Mouse (Mus musculus) brown adipose tissue, adult 24 weeks (tissue): ENCODE data around the gene Myh13. TPM values are rescaled to one million over a fixed set of nuclear protein-coding genes. Genes with fewer than 3 reads are reported as not detected.

Experiments
- H3K27ac ChIP-seq: fragments of 200-500 bp; replicated peaks from 2 replicates; pipeline ENCODE4 v1.5.1; 2012; ENCODE audit warnings: low read depth, mild to moderate bottlenecking, low read length
- H3K4me1 ChIP-seq: fragments of 200-500 bp; 2 replicates; pipeline ENCODE4 v1.6.1; 2012; ENCODE audit warnings: low read length, mixed read lengths; ENCODE audit not compliant: control insufficient read depth, insufficient read depth, insufficient read length
- H3K4me3 ChIP-seq: fragments of 200-500 bp; 2 replicates; pipeline ENCODE4 v1.5.1; 2012; ENCODE audit warnings: low read depth, mild to moderate bottlenecking, low read length, moderate library complexity; ENCODE audit not compliant: insufficient read depth
- polyA plus RNA-seq: library from polyadenylated mRNA; stranded (reverse); fragments of >200 nt; gene quantifications from 2 replicates; pipeline ENCODE4 v1.2.4, GENCODE M21; 2012; ENCODE audit not compliant: missing spikeins, insufficient read depth, insufficient read length

The Myh13 gene
- polyA plus RNA-seq, 1 experiment, result not detected

DNA sequence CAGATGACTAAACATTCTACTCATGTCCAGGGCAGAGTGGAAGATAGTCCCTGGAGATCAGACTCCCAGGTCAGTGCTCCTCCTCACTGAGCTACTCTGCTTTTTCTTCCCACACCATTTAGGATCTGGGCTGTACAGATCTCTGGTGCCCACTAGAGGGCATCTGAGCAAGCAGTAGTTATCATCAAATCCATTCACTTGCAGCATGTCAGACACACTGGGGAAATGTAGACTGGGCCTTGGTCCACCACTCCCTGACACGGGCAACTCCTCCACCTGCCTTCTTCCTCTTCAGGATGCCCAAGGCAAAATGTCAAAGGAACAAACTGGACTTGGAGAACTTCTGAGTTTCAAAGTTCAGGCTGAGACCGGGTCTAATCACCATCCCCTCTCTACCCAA lies 51.9 kb downstream of the Myh13 start:
- Histone ChIP-seq H3K4me1 (no peaks in the 10 kb centered on the region), H3K27ac (no peak overlapping the region), H3K4me3 (no peak overlapping the region)

GRCm38 (mm10) chr11:67376308-67376707 lies 54.9 kb downstream of the Myh13 start:
- no peak overlapping the region for H3K27ac ChIP-seq
- no peak overlapping the region for H3K4me3 ChIP-seq
- H3K4me1 ChIP-seq, result peaks cover 3% of the 10 kb centered on the region

DNA sequence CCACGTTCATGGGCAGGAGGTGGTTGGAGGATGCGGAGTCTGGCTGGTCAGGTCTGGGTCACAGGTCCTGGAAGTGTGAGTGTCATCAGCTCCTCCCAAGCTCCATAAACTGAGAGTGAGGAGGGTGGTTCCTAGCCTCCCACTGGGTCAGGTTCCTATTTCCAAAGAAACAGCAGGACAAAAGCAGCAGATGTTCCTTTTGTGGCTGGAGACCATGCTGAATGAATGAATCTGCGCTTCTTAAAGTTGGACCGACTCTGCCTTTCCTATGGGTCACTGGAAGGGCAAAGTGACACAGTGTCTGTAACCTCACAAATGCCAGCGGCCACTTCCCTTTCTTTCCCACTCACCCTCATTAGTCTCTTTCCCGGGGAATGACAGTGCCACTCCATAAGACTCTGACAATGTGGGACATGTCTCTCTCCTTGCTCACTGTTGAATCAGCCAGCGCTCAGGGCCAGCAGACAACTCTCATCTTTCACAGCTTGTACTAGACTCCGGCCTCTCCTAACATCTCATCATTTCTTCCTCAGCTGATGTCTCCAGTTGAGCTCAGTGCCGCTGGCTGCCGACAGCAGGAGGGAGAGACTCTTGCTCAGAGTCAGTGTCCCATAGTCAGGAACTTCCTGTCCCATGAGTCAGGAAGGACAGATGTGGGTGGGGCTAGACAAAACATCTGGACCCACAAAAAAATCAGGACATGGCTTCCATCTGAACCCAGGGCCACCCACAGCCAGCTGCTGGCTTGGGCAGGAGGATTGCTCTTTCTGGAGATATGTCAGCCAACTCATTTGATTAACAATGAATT lies 58.4 kb downstream of the Myh13 start:
- Histone ChIP-seq H3K4me3 (no peak overlapping the region), H3K4me1 (peaks cover 3% of the 10 kb centered on the region), H3K27ac (no peak overlapping the region)

DNA sequence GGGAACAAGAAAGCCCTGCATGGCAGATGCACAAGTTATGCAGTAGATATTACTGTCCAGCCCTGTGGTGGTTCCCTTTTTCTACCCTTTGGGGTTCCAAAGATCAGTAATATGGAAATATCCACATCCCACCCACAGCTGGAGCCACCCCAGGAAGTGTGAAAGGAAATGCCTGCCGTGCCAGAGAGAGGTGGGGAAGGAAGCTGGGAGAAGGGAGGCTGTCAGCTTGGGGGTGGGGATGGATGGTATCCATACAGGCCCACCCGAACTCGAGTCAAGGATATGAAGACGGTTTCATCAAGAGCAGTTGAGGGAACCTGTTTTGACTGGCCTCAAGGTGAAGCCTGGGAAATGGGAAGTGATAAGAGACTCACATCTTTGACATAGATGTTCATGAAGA lies 60.4 kb downstream of the Myh13 start:
- no peak overlapping the region for H3K4me3 ChIP-seq

DNA sequence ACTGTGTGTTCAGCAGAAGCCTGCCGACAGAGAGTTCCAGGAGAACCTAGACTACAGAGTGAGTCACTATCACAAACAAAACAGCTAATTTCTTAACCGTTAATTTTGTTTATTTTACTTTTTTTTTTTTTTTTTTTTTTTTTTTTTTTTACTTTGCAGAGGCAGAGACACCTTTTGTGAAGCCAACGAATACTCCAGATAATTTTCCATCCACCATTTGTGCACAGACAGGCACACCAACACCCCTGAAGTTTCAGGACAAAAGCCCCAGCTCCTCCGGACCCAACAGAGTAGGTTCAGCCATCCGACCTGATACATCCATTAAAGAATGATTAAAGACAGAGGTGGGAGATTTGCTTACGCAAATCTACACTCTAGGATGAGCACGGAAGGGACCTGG lies 63.2 kb downstream of the Myh13 start:
- no peak overlapping the region for H3K4me3 ChIP-seq
- H3K27ac ChIP-seq, result no peak overlapping the region

More for the DNA sequence above, 60.4 kb downstream of the Myh13 start:
- H3K4me1 ChIP-seq, result peaks cover 3% of the 10 kb centered on the region
- H3K27ac ChIP-seq, result no peak overlapping the region

DNA sequence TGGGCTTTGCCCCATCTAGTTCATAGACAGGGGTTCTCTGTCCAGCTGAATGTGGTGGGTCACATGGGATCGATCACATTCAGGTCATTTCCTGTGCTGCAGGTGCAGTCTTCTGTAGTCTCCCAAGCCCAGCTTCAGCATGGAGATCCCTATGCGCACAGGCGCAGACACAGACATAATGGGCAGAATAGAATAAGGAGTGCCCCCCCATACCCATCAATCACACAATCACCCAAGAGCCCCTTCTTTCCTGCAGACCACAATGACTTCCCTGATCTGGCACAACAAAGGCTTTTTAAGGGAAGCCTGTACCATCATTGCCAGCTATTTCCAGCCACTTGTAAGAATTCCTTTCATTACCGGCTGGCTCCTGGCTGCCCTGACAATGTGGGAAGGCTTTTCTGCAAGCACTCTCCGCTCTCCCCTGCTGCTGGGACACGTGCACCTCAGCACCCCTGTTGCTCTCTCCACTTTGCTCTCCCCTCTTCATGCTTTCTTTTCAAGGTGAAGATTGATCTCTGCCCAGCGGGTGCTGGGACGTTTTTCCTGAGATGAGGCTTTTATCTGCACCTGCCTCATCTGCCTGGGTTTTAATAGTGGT lies 65.5 kb downstream of the Myh13 start:
- no peaks in the 10 kb centered on the region for H3K4me1 ChIP-seq
- H3K27ac ChIP-seq, result no peak overlapping the region
- no peak overlapping the region for H3K4me3 ChIP-seq

More for the DNA sequence above, 63.2 kb downstream of the Myh13 start:
- H3K4me1 ChIP-seq, result peaks cover 1% of the 10 kb centered on the region

DNA sequence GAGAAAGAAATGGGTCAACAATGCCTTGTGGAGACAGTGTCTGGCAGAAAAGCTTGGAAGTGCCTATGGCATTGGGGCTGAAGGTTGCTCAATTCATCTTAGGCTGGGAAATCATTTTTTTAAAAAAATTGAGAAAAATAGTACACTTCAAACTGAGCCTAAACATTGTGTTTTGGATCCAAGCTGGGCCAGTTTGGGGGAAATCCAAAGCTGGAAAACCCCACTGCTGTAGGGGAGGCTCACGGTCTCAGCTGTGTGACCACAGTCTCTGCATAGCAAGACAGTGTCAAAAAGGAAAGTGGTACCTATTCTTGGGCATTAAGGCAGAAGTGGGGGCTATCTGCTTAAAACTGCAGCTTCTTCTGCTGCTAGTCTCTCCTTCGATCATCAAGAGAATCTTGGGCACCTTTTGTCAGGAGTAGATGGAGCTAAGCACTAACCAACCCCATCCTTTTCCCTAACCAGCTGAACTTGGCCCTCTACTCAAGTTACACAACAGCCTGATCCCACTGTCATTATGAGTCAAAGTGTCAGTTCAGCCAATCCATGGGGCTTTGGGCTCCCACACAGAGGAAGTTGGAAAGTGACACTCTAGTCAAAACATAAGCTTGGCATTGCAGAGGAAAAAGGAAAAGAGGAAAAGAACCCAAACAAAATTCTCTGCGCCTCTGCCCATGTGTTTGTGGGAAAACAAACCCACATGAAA lies 69.4 kb downstream of the Myh13 start:
- no peak overlapping the region for H3K27ac ChIP-seq
- H3K4me3 ChIP-seq, result no peak overlapping the region
- no peaks in the 10 kb centered on the region for H3K4me1 ChIP-seq

DNA sequence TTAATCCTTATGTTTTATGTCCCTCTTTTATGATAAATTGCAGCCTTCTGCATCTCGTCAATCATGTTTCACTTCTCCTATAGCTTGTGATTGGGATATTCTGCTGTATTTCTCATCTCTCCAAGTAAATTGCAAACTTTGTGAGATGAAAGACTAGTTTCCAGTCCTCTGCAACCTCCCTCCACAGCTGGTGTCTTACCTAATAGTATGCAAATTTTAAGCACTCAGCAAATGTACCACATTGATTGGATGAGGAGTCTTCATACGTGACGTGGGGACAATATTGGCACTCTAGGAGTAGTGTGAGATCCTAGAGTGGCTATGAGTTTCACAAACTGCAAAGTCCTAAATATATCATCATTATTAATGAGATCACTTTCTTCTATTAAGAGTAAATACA lies 70.9 kb downstream of the Myh13 start:
- H3K4me1 ChIP-seq, result no peaks in the 10 kb centered on the region

GRCm38 (mm10) chr11:67400956-67401355 lies 79.5 kb downstream of the Myh13 start:
- Histone ChIP-seq H3K4me1 (no peaks in the 10 kb centered on the region), H3K27ac (no peak overlapping the region), H3K4me3 (no peak overlapping the region)

More for the DNA sequence above, 70.9 kb downstream of the Myh13 start:
- no peak overlapping the region for H3K27ac ChIP-seq
- H3K4me3 ChIP-seq, result no peak overlapping the region

GRCm38 (mm10) chr11:67414346-67414940 lies 93.0 kb downstream of the Myh13 start:
- no peaks in the 10 kb centered on the region for H3K4me1 ChIP-seq
- no peak overlapping the region for H3K4me3 ChIP-seq
- H3K27ac ChIP-seq, result no peak overlapping the region

Other genes starting within 250 kb of the Myh13 start
- gene Myh3, start 243.4 kb upstream of the Myh13 start, polyA plus RNA-seq, result not detected in 2 replicates
- 4.3 and 7.1 TPM in 2 replicates for gene Myh2, start 150.6 kb upstream of the Myh13 start, polyA plus RNA-seq
- gene Myh1, start 121.6 kb upstream of the Myh13 start, polyA plus RNA-seq, result 12.8 and 22.9 TPM in 2 replicates
- 88.4 and 247 TPM in 2 replicates for gene Myh4, start 83.6 kb upstream of the Myh13 start, polyA plus RNA-seq
- 0.16 TPM in 1 of 2 replicates, not detected in the other for gene Myh8, start 44.5 kb upstream of the Myh13 start, polyA plus RNA-seq
- 7.5 and 10.8 TPM in 2 replicates for gene Gas7, start 133.8 kb downstream of the Myh13 start, polyA plus RNA-seq